Mouse (Mus musculus) mesoderm, embryonic 11.5 days (tissue): ENCODE results near the gene Ninl.

Experiments
- DNase-seq: peaks from one replicate; pipeline ENCODE4 v3.0.0-alpha.2; 2012; ENCODE audit warnings: low read depth, low spot score

The Ninl gene

DNA sequence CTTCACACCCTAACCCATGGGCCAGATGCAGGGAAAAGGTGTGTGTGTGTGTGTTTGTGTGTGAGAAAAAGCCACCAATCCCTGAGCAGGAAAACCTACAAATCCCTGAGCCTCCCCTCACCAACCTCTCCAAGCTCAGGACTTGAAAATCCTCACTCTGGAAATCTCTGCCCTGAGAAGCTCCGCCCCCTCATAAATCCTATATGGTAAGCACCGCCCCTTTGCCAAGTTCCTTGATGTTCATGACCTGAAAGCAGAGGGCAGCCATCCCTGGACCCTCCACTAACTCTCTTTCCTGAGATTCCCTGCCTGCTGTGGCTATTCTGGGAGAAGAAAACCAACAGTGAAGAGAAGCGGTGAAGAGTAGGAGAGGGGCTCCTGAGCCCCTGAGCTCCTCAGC, 40.2 kb downstream of the Ninl start:
- DNase-seq: peak; percentile 65

DNA sequence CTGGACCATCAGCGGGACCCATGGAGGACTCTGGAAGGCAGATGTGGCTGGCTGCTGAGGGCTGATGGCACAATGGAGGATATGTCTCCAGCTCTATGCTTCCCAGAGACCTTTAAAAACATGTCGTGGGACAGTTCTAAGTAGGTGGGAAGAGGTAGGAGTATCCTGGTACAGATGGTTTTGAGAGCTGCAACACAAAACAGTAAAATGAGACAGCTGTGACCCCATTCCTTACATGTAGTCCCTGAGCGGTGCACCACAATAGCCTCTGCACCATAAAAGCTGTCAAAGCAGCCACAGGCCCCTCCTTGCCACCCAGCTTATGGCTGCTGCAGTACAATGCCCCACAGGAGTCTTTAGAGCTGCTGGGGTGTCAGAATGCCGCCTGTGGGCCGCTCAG, 41.6 kb downstream of the Ninl start:
- no peak for DNase-seq

DNA sequence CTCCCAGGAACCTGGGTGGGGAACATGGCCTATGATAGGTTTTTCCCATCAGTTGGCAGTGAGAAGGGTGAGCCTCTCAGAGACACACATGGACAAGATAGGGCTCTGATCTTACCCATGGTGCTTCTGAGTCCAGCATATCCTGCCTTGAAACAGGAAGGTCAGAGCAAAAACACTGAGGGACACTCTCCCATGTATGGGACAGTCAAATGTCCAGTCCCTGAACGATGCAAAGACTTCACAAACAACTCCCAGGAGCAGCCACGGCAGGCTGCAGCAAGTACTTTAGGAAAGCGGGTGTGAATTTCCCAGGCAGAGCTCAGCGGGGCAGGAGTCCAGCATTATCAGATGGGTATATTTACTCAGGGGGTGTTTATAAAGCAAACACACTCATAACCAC, 43.9 kb downstream of the Ninl start:
- no peak for DNase-seq

DNA sequence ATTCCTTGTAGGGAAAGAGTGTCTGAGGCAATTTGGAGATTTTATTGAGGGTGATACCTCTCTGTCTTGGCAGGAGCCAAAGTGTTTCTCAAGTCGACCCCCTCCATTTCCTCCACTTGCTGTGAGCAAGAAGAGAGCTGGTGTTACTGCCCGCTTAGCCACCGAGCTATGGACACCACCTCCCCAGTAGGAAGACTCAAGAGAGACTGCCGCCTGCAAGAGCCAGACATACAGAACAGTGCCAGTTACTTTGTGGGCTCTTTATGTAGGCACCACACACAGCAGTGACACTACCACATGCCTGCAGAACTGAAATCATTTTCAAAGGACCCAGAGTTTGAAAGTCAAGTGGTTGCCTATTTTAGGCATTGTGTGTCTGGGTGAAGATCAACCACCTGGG, 48.1 kb downstream of the Ninl start:
- no peak for DNase-seq

DNA sequence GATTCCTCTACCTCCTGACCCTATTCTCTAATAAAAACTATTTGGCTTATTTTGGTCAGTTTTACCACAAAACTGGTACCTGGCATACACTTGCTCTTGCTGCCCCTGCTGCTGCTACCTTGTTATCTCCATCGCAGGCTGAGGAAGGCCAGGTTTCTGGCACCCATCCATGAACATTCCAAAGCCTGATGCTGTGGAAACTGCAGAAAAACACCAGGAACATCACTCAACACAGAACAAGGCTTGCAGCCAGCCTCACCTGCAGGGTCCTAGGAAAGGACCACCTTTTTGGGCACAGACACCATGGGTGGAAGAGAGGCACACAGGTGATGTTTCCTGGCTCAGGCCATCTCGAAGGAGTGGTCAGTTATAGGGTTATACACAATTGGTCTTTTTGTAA, 48.7 kb downstream of the Ninl start:
- DNase-seq: no peak

DNA sequence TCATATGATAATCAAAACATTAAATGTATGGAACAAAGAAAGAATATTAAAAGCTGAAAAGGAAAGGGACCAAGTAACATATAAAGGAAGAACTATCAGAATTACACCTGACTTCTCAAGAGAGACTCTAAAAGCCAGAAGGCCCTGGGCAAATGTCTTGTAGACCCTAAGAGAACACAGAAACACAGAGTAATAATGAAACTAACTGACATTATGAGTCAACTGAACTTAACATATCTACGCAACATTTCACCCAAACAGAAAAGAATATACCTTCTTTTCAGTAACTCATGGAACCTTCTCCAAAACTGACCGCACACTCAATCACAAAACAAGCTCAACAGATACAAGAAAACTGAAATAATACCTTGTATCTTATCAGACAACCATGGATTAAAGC, 53.8 kb downstream of the Ninl start:
- DNase-seq: no peak

DNA sequence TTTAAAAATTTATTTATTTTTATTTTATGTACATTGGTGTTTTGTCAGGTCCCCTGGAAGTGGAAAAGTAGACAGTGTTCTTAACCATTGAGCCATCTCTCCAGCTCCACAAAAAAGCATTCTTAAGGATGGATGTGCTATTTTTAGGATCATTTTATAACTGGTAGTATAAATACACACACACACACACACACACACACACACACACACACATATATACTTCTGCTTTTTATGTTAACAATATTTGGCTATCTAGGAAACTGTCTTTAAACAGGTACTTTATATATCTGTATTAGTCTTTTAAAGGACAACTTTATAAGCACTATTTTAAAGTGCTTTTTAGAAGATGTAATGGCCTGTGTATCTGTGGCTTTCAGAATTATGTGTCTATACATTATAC, 57.1 kb downstream of the Ninl start:
- no peak for DNase-seq

DNA sequence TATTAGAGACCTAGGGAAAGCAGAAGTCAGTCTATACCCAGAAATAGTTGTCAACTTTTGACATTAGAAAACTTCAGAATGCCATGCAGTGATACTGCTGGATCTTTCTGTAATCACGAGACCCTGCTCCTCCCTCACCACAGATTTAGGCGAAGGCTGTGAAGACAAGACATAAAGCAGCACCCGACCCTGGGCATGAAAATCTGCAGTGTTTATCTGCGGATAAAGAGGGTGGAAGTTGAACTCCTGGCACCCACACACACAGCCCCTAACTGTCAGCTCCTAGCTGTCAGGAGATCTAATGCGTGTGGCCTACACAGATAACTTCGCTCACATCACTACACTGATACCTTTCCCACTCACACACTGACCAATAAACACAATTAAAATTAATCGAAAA, 57.7 kb downstream of the Ninl start:
- DNase-seq: no peak

DNA sequence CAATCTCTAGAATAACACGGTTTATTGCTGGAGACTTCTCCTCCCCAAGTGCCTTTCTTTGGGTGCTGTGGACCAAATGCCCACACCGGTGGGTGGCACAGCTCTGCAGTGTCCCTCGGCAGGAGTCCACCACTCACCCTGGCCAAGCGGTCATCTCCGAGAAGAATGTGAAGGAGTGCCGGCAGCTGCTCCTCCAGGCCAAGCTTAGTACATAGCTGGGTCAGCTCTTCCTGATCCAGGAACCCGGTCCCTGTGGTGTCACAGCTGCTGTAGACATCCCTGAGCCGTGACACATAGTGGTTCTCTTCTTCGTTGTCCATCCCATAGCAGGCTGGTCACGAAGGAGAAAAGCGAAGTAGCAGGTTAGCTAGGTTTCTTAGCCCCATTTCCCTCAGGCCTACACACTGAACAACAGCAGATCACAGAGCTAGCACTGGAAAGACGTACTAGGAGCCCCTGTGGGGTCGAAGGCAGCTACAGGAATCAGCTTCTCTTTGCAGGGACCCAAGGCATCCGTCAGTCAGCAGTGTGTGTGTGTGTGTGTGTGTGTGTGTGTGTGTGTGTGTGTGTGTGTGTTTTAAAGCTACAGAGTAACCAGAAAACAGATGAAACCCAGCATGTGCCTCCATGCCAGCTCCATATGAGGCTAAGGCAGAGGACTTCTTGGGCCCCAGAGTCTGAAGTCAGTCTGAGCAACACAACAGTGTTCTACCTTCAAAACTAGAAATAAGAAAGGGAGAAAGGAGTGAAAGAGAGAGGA, 59.1 kb downstream of the Ninl start:
- DNase-seq: no peak

DNA sequence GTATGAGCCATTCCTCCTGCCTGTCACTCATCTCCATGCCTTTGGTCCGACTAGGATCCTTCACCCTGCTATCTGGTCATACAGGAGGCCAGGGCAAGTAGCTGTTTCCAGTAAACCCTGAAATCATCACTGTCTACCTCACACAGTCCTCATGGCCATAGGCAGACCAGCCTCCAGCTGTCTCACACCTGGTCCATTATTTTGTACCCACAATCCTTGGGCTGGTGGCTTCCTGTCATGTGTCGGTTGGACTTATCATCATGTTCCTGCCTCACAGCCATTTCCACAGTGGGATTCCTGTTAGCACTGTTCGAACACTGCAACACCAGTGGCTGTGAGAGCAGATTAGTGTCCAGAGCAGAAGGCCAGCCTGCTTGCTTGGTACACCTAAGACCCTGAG, 60.4 kb downstream of the Ninl start:
- no peak for DNase-seq

DNA sequence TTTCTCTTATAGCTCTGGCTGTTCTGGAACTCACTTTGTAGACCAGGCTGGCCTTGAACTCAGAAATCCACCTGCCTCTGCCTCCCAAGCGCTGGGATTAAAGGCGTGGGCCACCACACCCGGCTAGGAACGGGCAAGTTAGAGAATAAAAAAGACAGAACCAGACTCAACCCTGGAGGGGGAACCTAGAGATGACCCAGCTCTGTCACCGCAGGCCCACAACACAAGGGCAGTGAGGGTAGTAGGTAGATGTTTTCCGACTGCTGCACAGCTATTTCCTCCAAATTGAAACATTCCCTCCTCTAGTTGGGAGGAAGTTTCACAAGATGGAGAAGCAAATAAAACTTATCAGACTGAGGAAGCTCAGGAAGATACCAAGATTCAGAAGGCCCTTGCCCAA, 61.5 kb downstream of the Ninl start:
- no peak for DNase-seq

DNA sequence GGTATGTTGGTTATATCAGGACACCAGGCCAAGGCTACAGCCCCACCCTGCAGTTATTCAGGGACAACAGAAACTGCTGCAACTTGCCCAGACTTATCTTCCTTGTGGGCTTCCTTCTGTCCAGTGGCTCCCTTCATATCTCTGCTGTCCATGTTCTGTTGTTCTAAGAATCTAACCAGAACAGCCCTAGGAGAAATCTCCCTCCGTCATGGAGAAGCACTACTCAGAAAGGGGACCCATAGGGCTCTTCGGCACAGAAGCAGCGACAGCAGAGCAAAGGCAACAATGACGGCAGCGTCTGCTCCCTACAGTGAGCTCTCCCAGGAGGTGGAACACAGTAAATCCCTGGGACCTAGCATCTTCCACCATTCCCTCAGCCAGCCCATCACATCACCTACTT, 62.3 kb downstream of the Ninl start:
- DNase-seq: no peak

DNA sequence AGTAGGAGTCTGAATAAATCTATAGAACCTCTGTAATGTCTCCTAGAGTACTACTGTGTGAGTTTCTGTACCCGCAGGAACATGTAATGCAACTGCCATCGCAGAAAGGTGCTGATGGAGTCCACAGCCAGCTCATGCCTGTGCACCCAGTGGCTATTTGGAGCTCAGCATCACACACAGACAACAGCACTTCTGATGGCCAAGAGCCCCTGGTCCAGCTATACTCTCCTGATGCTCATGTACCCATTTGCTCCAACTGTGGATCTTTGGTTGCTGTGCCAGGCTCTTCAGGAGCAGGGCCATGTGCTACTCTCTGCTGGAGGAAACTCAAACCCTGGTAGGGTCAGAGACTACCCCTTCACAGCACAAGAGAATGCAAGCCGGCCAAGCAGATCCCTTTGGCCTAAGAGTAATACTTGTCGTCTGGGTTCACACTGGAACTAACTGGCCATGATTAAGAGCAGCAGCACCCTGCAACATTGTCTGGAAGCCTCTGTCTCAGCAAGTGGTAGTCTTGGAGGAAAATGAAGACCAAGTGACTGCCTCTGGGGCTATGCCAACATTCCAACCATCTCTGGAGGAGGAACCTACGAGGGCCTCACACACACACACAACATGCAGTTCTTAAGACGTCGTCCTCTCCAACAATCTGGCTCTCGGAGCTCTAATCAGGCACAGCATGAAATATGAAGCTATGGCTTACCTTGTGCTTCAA, 65.6 kb downstream of the Ninl start:
- DNase-seq: no peak

DNA sequence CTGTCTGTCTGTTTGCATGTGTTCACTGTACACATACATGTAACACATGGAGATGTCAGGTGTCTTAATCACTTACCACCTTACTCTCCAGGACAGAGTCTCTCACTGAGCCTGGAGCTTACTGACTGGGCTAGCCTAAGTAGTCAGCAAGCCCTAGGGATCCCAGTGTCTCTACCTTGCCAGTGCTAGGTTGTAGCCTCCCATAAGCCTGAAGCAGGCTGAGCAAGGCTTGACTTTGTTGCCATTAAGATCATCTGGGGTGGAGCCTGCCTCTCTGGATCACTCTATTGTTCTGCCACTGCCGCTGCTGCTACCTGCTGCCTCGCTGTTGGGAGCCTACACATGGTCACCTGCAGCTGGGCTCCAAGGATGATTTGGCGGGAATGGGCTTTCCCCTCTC, 66.5 kb downstream of the Ninl start:
- DNase-seq: no peak

DNA sequence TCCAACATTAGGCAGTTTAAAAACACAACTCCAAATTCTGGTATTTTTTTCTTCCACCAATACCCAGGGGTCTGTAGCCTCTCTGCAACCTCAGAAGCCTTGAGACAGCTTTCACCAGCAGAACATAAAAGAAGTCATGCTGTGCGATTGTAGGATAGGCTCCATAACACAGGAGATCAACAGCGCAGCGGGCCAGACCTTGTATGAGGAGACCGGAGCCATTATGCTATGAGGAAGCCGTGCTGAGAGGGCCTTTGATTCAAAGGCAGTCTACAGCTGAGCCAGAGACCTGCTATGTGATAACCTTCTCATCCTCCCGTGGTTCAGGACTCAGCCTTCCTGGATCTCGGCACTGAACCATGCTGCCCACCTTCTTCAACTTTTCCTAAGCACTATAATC, 67.3 kb downstream of the Ninl start:
- no peak for DNase-seq

DNA sequence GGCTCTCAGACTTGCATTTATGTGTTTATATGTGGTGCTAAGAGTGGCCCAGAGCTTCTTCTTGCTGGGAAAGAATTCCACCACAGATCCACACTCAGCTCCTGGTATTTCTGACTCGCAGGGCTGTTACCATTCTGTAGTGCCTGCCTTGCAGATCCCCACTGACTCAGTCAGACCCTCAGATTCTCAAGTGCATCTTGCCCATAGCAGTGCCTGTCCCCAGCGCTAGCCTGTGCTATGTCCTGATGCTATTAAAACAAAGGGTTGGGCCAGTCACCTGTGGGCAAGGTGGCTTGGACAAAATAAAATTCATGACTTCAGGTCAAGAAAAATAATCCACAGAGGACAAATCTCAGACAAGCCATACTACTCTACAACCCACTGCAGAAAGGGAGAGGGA, 70.0 kb downstream of the Ninl start:
- no peak for DNase-seq

DNA sequence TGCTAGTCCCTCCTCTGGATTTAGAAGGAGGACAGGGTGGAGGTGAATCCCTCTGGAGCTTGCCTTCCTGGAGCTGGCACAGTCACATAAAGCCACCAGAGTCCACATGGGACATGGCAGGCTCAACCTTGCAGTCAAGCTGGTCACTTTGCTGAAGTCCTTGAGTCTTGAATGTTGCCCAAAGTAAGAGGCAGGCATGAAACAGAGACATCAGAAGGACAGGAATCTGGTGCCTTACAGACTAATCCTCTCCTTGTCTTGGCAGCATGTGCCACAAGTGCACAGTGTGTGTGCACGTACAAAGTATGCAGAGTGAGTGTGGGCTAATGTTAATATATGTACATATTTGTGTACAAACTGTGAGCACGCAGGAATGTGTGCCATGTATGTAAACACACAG, 71.7 kb downstream of the Ninl start:
- DNase-seq: no peak

DNA sequence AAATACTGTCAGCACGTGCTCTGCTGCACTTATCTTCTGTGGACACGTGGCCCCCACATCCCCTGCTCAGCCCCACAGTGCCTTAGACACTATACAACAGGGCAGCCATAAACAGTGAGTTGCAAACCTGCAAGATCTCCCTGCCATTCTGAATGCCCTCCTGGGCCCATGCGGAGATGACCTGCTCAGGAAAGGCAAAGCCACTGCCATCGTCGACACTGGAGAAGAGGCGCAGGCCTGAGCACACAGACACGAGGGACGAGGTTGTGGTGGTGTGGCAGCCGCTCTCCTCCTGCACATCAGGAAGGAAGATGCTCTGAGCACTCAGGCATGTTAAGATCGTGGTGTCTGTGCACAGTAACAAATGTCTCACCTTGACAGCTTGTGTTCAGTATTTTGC, 73.2 kb downstream of the Ninl start:
- no peak for DNase-seq

DNA sequence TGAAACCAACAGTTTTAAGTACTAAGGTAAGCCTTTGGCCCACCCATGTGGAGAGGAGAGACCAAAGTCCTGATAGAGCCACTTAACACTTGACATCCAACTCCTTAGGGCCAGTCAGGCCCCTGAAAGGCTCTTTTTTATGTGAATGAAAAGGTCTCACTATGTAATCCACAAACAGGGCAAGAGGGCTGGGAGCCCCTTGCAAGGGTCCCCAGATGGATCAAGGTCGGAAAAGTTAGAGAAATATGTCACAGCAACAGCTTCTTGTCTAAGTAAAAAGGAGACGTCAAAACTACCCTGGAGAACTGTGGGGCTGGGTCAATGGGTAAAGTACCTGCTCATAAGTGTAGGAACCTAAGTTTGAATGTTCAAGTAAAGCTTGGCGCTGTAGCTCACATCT, 74.5 kb downstream of the Ninl start:
- DNase-seq: no peak

DNA sequence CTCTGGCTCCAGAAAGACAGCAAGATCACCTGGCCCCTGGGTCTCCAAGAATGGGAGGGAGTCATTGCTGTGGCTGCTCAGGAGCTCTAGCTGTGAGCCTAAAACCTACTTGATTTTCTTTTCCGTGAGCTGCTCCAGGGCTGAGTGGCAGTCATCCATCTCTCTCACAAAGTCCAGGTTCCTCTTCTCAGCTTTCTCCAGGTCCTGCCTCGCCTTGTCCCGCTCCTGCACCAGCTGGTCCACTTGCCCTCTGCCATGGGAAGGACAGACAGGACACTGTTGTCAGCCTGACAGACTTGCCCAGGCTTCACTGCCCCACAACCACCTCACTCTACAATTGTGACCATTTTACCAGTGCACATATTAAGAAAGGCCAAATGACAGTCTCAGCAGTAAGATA, 75.9 kb downstream of the Ninl start:
- no peak for DNase-seq

DNA sequence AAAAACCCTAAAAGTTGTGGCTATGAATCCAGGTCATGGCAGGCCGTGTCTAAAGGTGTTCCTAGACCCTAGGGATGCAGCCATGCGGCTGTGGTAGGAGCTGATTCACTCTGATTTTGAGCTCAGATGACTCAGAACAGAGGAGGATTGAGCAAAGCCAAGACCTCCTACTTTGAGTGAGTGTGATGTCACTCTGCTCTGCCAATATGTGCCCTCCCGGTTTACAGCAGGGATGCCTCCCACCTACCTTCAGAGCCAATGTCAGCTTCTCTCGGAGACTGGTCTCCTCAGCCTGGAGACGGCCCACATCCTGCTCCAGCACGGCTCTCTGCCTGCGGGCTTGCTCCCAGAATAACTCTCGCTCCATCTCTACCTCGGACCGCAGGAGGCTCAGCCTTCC, 79.7 kb downstream of the Ninl start:
- no peak for DNase-seq

DNA sequence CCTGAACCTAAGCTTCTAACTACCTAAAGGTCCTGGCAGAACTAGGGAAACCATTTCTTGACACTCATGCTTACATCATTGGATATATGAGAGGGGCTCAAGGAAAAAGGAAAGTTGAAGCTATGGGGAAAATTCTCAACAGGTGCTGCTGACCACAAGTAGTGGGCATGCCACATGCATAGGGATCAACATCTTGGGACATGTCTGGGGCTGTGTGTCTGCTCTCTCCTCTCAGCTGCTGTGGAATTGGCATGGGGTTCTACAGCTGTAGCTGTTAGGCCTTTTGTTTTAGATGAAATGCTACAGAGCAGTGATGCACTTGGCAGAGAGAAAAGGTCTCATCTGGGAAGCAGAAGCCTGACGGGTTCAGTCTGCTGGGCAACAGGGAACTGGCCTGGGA, 83.3 kb downstream of the Ninl start:
- DNase-seq: no peak

DNA sequence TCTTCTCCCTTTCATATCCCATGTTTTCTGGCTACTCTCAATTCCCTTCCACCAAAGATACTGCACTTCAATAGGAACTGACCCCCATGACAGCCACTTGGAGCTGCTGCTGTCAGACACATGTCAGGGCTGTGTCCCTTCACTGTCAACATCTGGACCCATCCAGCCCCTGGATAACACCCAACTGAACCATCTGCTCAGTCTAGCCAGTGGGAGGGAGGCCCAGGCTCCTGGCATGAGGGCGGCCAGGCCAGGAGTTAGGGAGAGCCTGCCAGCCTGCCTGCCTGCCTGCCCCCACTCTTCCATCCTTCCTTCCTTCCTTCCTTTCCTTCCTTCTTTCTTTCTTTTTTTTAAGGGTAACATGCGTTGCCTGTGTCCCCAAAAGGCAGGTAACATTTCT, 88.0 kb downstream of the Ninl start:
- no peak for DNase-seq

DNA sequence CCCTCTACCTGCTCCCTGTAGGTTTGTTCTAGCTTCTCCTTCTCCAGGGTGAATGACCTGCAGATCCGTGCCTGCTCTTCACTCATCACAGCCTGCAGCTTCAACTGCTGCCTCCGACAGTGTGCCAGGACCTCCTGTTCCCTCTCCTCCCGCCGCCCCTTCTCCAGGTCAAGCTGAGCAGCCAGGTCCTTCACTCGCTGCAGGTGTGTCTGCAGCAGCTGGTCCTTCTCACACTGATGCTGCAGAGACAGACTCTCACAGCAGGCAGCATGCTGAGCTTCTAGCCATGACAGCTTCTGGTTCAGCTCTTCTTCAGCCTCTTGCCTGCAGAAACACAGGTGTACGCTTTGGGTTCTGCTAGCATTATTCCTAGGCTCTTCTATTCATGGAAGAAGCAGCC, 89.1 kb downstream of the Ninl start:
- no peak for DNase-seq
